Mouse (Mus musculus): Measurements from ENCODE around the gene Vps13d. TPM values are rescaled to one million over a fixed set of nuclear protein-coding genes. Genes with fewer than 3 reads are reported as not detected.

Vps13d gene
- polyA plus RNA-seq, 1 experiment from 2014 or later, result 9.5 TPM

DNA sequence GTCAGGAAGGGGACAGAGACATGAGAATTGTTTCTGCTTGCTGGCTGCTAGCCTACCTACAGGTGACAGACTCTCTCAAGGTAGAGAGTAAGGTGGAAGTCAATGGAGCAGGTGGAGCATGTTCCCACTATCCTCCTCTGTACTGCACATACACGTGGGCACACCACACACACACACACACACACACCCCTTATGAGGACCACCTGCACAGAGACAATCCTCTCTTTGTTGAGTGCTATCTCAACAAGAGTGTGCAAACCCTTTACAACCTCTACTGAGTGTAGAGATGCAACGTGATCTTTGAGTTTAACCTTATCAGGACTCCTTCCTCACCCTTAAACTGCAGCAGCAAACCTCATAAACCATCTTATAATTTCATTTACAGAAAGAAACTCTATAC lies 8.5 kb upstream of the Vps13d start:
- no peak for ATAC-seq (ENCODE audit: insufficient read depth, low FRiP score)

DNA sequence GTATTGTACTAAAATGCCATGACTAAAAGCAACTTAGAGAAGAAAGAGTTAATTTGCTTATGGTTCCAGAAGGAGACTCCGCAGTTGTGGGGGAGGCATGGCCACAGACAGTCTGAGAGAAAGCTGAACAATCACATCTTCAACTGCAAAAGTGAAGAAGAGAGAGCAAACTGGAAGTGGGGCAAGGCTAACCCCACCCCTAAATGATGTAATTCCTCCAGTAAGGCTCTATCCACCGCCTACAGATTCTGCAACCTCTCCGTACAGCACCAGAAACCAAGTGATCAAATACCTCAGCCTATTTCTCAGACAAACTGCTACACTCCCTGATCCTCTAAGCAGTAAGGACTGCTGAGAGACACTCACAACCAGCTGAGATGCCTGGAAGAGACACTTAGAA lies 6.6 kb upstream of the Vps13d start:
- no peaks in the 10 kb centered on the region for H3K27me3 ChIP-seq (ENCODE audit: control insufficient read depth, insufficient read depth, low read length)
- peaks cover 3% of the 10 kb centered on the region; the same call in 1 of the 2 replicates for H3K4me1 ChIP-seq (ENCODE audit: control insufficient read depth, insufficient read depth, low read length)
- no peak overlapping the region for H3K4me2 ChIP-seq (ENCODE audit: low read depth, low read length)
- no peak for ATAC-seq (ENCODE audit: insufficient read depth, low FRiP score)
- 61% methylated on average over 3 of the region's 3 CpGs for WGBS
- no peak overlapping the region for H3K4me3 ChIP-seq (replicated peaks; ENCODE audit: low read length)
- H3K36me3 ChIP-seq (ENCODE audit: control insufficient read depth, insufficient read depth, low read length), result no peaks in the 10 kb centered on the region
- no peak overlapping the region for H3K9ac ChIP-seq (ENCODE audit: low read length)
- H3K9me3 ChIP-seq (replicated peaks; ENCODE audit: control insufficient read depth, low read length), result no peaks in the 10 kb centered on the region
- no peak overlapping the region for H3K27ac ChIP-seq (ENCODE audit: low read length)

More for the DNA sequence above, 8.5 kb upstream of the Vps13d start:
- Histone ChIP-seq H3K4me1 (ENCODE audit: control insufficient read depth, insufficient read depth, low read length) (peaks cover 3% of the 10 kb centered on the region; the same call in 1 of the 2 replicates), H3K27me3 (ENCODE audit: control insufficient read depth, insufficient read depth, low read length) (no peaks in the 10 kb centered on the region), H3K4me2 (ENCODE audit: low read depth, low read length) (no peak overlapping the region), H3K4me3 (replicated peaks; ENCODE audit: low read length) (no peak overlapping the region), H3K36me3 (ENCODE audit: control insufficient read depth, insufficient read depth, low read length) (no peaks in the 10 kb centered on the region), H3K9me3 (replicated peaks; ENCODE audit: control insufficient read depth, low read length) (no peaks in the 10 kb centered on the region), H3K27ac (ENCODE audit: low read length) (no peak overlapping the region), H3K9ac (ENCODE audit: low read length) (no peak overlapping the region)
- WGBS, result 52% methylated on average over 2 of the region's 2 CpGs

DNA sequence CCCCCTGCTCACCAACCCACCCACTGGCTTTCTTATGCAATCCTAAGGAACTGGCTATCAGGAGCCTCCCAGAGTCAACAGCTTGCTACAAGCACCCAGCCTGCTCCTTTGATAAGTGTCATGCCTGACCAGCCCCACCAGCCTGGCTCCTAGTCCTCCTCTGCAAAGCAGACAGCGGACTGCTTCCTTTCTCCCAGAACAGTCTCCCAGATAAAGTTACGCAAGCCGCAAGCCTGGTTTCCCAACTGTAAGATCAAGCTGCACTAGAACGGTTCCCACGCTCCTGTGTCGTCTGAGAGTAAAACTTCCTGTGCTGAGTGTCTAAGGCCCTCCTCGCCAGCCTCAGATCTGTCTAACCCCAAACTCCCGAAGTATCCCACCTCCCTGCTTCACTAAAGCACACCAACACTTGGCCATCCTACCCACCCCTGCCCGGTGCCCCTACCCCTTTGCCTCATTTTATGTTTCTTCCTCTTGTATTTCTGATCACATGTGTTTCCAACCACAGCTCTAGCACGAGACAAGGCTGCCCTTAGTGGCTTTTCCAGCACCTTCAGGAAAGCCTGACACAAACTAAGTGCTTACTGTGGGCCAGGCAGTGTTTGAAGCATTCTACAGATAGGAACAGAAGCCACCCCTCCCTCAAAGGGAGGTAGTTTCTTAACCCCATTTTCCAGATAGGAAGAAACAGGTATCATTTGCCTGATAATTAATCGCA lies 5.3 kb upstream of the Vps13d start:
- Histone ChIP-seq H3K9me3 (replicated peaks; ENCODE audit: control insufficient read depth, low read length) (no peaks in the 10 kb centered on the region), H3K27me3 (ENCODE audit: control insufficient read depth, insufficient read depth, low read length) (no peaks in the 10 kb centered on the region), H3K4me2 (ENCODE audit: low read depth, low read length) (0 out of 2 replicates have a peak overlapping the region, but pooled peaks have one; percentile 7), H3K4me3 (replicated peaks; ENCODE audit: low read length) (no peak overlapping the region), H3K27ac (ENCODE audit: low read length) (peak overlapping the region; percentile 56; the same call in 1 of the 2 replicates), H3K9ac (ENCODE audit: low read length) (peak overlapping the region; percentile 25; the same call in 1 of the 2 replicates), H3K36me3 (ENCODE audit: control insufficient read depth, insufficient read depth, low read length) (no peaks in the 10 kb centered on the region), H3K4me1 (ENCODE audit: control insufficient read depth, insufficient read depth, low read length) (peaks cover 4% of the 10 kb centered on the region; the same call in 1 of the 2 replicates)
- ATAC-seq (ENCODE audit: insufficient read depth, low FRiP score), result peak; percentile 82
- WGBS, result 28% methylated on average over 11 of the region's 11 CpGs

GRCm38 (mm10) chr4:145196586-145196985 lies 1.8 kb upstream of the Vps13d start:
- H3K9ac ChIP-seq (ENCODE audit: low read length), result no peak overlapping the region
- WGBS, result 81% methylated on average over 4 of the region's 4 CpGs
- no peak overlapping the region for H3K4me3 ChIP-seq (replicated peaks; ENCODE audit: low read length)
- no peak for ATAC-seq (ENCODE audit: insufficient read depth, low FRiP score)
- H3K4me2 ChIP-seq (ENCODE audit: low read depth, low read length), result no peak overlapping the region
- H3K27me3 ChIP-seq (ENCODE audit: control insufficient read depth, insufficient read depth, low read length), result no peaks in the 10 kb centered on the region
- H3K4me1 ChIP-seq (ENCODE audit: control insufficient read depth, insufficient read depth, low read length), result peaks cover 15% of the 10 kb centered on the region
- H3K9me3 ChIP-seq (replicated peaks; ENCODE audit: control insufficient read depth, low read length), result no peaks in the 10 kb centered on the region
- no peaks in the 10 kb centered on the region for H3K36me3 ChIP-seq (ENCODE audit: control insufficient read depth, insufficient read depth, low read length)
- H3K27ac ChIP-seq (ENCODE audit: low read length), result no peak overlapping the region

- Histone ChIP-seq H3K36me3 (ENCODE audit: control insufficient read depth, insufficient read depth, low read length) (no peaks in the 10 kb centered on the region), H3K9ac (ENCODE audit: low read length) (no peak overlapping the region), H3K4me2 (ENCODE audit: low read depth, low read length) (no peak overlapping the region), H3K4me1 (ENCODE audit: control insufficient read depth, insufficient read depth, low read length) (peaks cover 13% of the 10 kb centered on the region), H3K27ac (ENCODE audit: low read length) (no peak overlapping the region), H3K4me3 (replicated peaks; ENCODE audit: low read length) (peak overlapping the region; percentile 73), H3K9me3 (replicated peaks; ENCODE audit: control insufficient read depth, low read length) (no peaks in the 10 kb centered on the region), H3K27me3 (ENCODE audit: control insufficient read depth, insufficient read depth, low read length) (no peaks in the 10 kb centered on the region)
- no peak for ATAC-seq (ENCODE audit: insufficient read depth, low FRiP score)
- whole genome bisulfite sequencing, result 19% methylated on average over 5 of the region's 5 CpGs
These were observed 367 bp upstream of the Vps13d start for GRCm38 (mm10) chr4:145195172-145195571.

GRCm38 (mm10) chr4:145193991-145194511 lies 754 bp downstream of the Vps13d start:
- peak overlapping the region; percentile 92 for H3K9ac ChIP-seq (ENCODE audit: low read length)
- peak overlapping the region; percentile 78 for H3K4me2 ChIP-seq (ENCODE audit: low read depth, low read length)
- 2% methylated on average over 10 of the region's 10 CpGs for WGBS
- H3K9me3 ChIP-seq (replicated peaks; ENCODE audit: control insufficient read depth, low read length), result no peaks in the 10 kb centered on the region
- peaks cover 13% of the 10 kb centered on the region for H3K4me1 ChIP-seq (ENCODE audit: control insufficient read depth, insufficient read depth, low read length)
- peak; percentile 35; the same call in 1 of the 2 replicates for ATAC-seq (ENCODE audit: insufficient read depth, low FRiP score)
- peak overlapping the region; percentile 73 for H3K4me3 ChIP-seq (replicated peaks; ENCODE audit: low read length)
- H3K36me3 ChIP-seq (ENCODE audit: control insufficient read depth, insufficient read depth, low read length), result peaks cover 4% of the 10 kb centered on the region; the same call in 1 of the 2 replicates
- H3K27ac ChIP-seq (ENCODE audit: low read length), result peak overlapping the region; percentile 69
- H3K27me3 ChIP-seq (ENCODE audit: control insufficient read depth, insufficient read depth, low read length), result no peaks in the 10 kb centered on the region

GRCm38 (mm10) chr4:145193406-145193805 lies 1.4 kb downstream of the Vps13d start:
- H3K4me1 ChIP-seq (ENCODE audit: control insufficient read depth, insufficient read depth, low read length), result peaks cover 13% of the 10 kb centered on the region
- no peaks in the 10 kb centered on the region for H3K27me3 ChIP-seq (ENCODE audit: control insufficient read depth, insufficient read depth, low read length)
- H3K4me2 ChIP-seq (ENCODE audit: low read depth, low read length), result peak overlapping the region; percentile 78
- 27% methylated on average over 3 of the region's 3 CpGs for WGBS
- H3K4me3 ChIP-seq (replicated peaks; ENCODE audit: low read length), result peak overlapping the region; percentile 73
- no peak for ATAC-seq (ENCODE audit: insufficient read depth, low FRiP score)
- H3K9ac ChIP-seq (ENCODE audit: low read length), result peak overlapping the region; percentile 92
- peak overlapping the region; percentile 69 for H3K27ac ChIP-seq (ENCODE audit: low read length)
- H3K36me3 ChIP-seq (ENCODE audit: control insufficient read depth, insufficient read depth, low read length), result peaks cover 9% of the 10 kb centered on the region
- no peaks in the 10 kb centered on the region for H3K9me3 ChIP-seq (replicated peaks; ENCODE audit: control insufficient read depth, low read length)

- H3K27ac ChIP-seq (ENCODE audit: low read length), result no peak overlapping the region
- ATAC-seq (ENCODE audit: insufficient read depth, low FRiP score), result no peak
- H3K4me1 ChIP-seq (ENCODE audit: control insufficient read depth, insufficient read depth, low read length), result peaks cover 13% of the 10 kb centered on the region
- no peaks in the 10 kb centered on the region for H3K27me3 ChIP-seq (ENCODE audit: control insufficient read depth, insufficient read depth, low read length)
- no peak overlapping the region for H3K9ac ChIP-seq (ENCODE audit: low read length)
- H3K36me3 ChIP-seq (ENCODE audit: control insufficient read depth, insufficient read depth, low read length), result peaks cover 9% of the 10 kb centered on the region
- H3K9me3 ChIP-seq (replicated peaks; ENCODE audit: control insufficient read depth, low read length), result no peaks in the 10 kb centered on the region
- 0 out of 2 replicates have a peak overlapping the region, but pooled peaks have one; percentile 9 for H3K4me2 ChIP-seq (ENCODE audit: low read depth, low read length)
- H3K4me3 ChIP-seq (replicated peaks; ENCODE audit: low read length), result no peak overlapping the region
These were observed 2.1 kb downstream of the Vps13d start for GRCm38 (mm10) chr4:145192686-145193085.

- Histone ChIP-seq H3K4me1 (ENCODE audit: control insufficient read depth, insufficient read depth, low read length) (peaks cover 8% of the 10 kb centered on the region), H3K4me2 (ENCODE audit: low read depth, low read length) (no peak overlapping the region), H3K9me3 (replicated peaks; ENCODE audit: control insufficient read depth, low read length) (no peaks in the 10 kb centered on the region), H3K36me3 (ENCODE audit: control insufficient read depth, insufficient read depth, low read length) (peaks cover 16% of the 10 kb centered on the region), H3K27ac (ENCODE audit: low read length) (no peak overlapping the region), H3K4me3 (replicated peaks; ENCODE audit: low read length) (no peak overlapping the region), H3K27me3 (ENCODE audit: control insufficient read depth, insufficient read depth, low read length) (no peaks in the 10 kb centered on the region), H3K9ac (ENCODE audit: low read length) (no peak overlapping the region)
- no peak for ATAC-seq (ENCODE audit: insufficient read depth, low FRiP score)
These were observed 6.2 kb downstream of the Vps13d start for GRCm38 (mm10) chr4:145188561-145188960.
